Mouse (Mus musculus): ENCODE measurements at regions not wholly inside any gene's neighbourhood (a gene's known extent, or its start where the extent isn't known, plus 50 kb on each side); places are given as distances from the start of the nearest gene placed in this dataset.

DNA sequence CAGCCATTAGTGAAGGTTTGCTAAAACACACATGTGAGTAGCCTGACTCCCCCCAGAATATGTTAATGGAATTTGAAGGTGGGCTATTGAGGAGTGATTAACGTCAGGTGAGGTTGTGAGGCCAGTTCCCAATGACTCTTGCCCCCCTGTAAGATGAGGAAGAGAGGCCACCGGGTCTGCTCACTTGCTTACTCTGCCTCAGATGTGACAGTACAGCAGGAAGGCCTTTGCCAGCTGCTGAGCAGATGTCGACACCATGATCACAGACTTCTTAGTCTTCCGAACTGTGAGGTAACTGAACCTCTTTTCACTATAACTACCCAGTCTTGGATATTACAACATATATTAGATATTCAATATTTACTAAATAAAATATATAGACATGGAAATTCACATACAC, 127.4 kb downstream of the Kdr start:
- Histone ChIP-seq H3K9me3 (ENCODE audit: control insufficient read depth) (no peaks in the 10 kb centered on the region), H3K27me3 (replicated peaks; ENCODE audit: control insufficient read depth, insufficient read depth, low read length) (no peaks in the 10 kb centered on the region), H3K9ac (ENCODE audit: low read depth, low read length) (no peak overlapping the region), H3K4me1 (replicated peaks; ENCODE audit: control insufficient read depth, insufficient read depth, low read length) (no peaks in the 10 kb centered on the region), H3K36me3 (ENCODE audit: control insufficient read depth, insufficient read depth) (no peaks in the 10 kb centered on the region), H3K4me2 (replicated peaks; ENCODE audit: low read depth) (no peak overlapping the region), H3K4me3 (ENCODE audit: low read depth, low read length) (no peak overlapping the region), H3K27ac (ENCODE audit: low read depth, low read length) (no peak overlapping the region)
- TF ChIP-seq CTCF (IDR thresholded peaks at IDR 0.05; ENCODE audit: low read depth), result no peak
- 82% methylated on average over 4 of the region's 4 CpGs for WGBS
- no peak for ATAC-seq

DNA sequence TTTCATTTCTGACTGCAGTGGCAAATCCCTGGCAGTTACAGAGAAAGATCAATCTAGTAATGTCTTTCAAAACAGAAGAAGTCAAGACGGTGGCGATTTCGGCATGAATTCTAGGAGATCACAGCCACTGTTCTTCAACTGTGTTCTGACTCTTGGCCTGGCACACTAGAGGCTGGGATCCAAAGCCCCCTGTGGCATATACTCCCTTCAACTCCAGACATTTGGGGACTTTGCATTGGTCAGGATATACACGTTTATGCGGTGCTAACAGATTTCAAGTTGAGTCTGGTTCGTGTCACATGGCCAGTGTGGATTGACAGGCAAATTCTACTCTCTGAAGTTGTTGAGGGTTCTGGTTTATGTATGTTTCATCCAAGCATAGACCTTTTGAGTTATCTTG, 130.3 kb downstream of the Kdr start:
- Histone ChIP-seq H3K4me1 (replicated peaks; ENCODE audit: control insufficient read depth, insufficient read depth, low read length) (no peaks in the 10 kb centered on the region), H3K27me3 (replicated peaks; ENCODE audit: control insufficient read depth, insufficient read depth, low read length) (no peaks in the 10 kb centered on the region), H3K4me2 (replicated peaks; ENCODE audit: low read depth) (no peak overlapping the region), H3K4me3 (ENCODE audit: low read depth, low read length) (no peak overlapping the region), H3K9ac (ENCODE audit: low read depth, low read length) (no peak overlapping the region), H3K36me3 (ENCODE audit: control insufficient read depth, insufficient read depth) (no peaks in the 10 kb centered on the region), H3K9me3 (ENCODE audit: control insufficient read depth) (no peaks in the 10 kb centered on the region), H3K27ac (ENCODE audit: low read depth, low read length) (no peak overlapping the region)
- 88% methylated on average over 6 of the region's 6 CpGs for WGBS
- ATAC-seq, result no peak
- TF ChIP-seq CTCF (IDR thresholded peaks at IDR 0.05; ENCODE audit: low read depth), result no peak

GRCm38 (mm10) chr5:75847341-75847740, 130.9 kb downstream of the Kdr start:
- Histone ChIP-seq H3K4me3 (ENCODE audit: low read depth, low read length) (no peak overlapping the region), H3K9me3 (ENCODE audit: control insufficient read depth) (no peaks in the 10 kb centered on the region), H3K4me2 (replicated peaks; ENCODE audit: low read depth) (no peak overlapping the region), H3K27ac (ENCODE audit: low read depth, low read length) (no peak overlapping the region), H3K4me1 (replicated peaks; ENCODE audit: control insufficient read depth, insufficient read depth, low read length) (no peaks in the 10 kb centered on the region), H3K27me3 (replicated peaks; ENCODE audit: control insufficient read depth, insufficient read depth, low read length) (no peaks in the 10 kb centered on the region), H3K9ac (ENCODE audit: low read depth, low read length) (no peak overlapping the region), H3K36me3 (ENCODE audit: control insufficient read depth, insufficient read depth) (no peaks in the 10 kb centered on the region)
- WGBS, result 84% methylated on average over 3 of the region's 3 CpGs
- TF ChIP-seq CTCF (IDR thresholded peaks at IDR 0.05; ENCODE audit: low read depth), result no peak
- no peak for ATAC-seq

GRCm38 (mm10) chr5:75846016-75846415, 132.2 kb downstream of the Kdr start:
- no peak for ATAC-seq
- no peak for TF ChIP-seq CTCF (IDR thresholded peaks at IDR 0.05; ENCODE audit: low read depth)
- H3K4me2 ChIP-seq (replicated peaks; ENCODE audit: low read depth), result no peak overlapping the region
- no peak overlapping the region for H3K4me3 ChIP-seq (ENCODE audit: low read depth, low read length)
- no peak overlapping the region for H3K27ac ChIP-seq (ENCODE audit: low read depth, low read length)
- WGBS, result 67% methylated on average over 3 of the region's 3 CpGs
- no peaks in the 10 kb centered on the region for H3K36me3 ChIP-seq (ENCODE audit: control insufficient read depth, insufficient read depth)
- H3K27me3 ChIP-seq (replicated peaks; ENCODE audit: control insufficient read depth, insufficient read depth, low read length), result no peaks in the 10 kb centered on the region
- no peaks in the 10 kb centered on the region for H3K9me3 ChIP-seq (ENCODE audit: control insufficient read depth)
- no peaks in the 10 kb centered on the region for H3K4me1 ChIP-seq (replicated peaks; ENCODE audit: control insufficient read depth, insufficient read depth, low read length)
- H3K9ac ChIP-seq (ENCODE audit: low read depth, low read length), result no peak overlapping the region

DNA sequence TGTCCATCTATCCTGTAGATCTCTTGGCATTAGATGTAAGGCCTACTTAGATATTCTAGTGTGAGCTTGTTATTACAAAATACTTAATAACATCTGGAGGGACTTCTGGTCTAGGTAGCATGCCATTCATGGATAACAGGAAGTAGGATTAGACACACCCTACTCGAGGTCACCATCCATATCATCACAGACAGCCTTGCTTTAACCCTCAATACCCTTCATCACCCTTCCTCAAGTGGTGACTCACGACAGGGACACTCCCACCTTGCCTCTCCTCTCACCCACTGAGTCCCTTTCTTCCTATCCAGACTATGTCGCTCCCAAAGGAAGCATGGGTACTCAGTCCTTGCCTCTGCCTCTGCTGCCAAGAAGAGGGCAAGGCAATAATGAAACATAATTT, 134.5 kb downstream of the Kdr start:
- Histone ChIP-seq H3K27ac (ENCODE audit: low read depth, low read length) (no peak overlapping the region), H3K9me3 (ENCODE audit: control insufficient read depth) (no peaks in the 10 kb centered on the region), H3K36me3 (ENCODE audit: control insufficient read depth, insufficient read depth) (no peaks in the 10 kb centered on the region), H3K4me3 (ENCODE audit: low read depth, low read length) (no peak overlapping the region), H3K27me3 (replicated peaks; ENCODE audit: control insufficient read depth, insufficient read depth, low read length) (no peaks in the 10 kb centered on the region), H3K4me2 (replicated peaks; ENCODE audit: low read depth) (no peak overlapping the region), H3K9ac (ENCODE audit: low read depth, low read length) (no peak overlapping the region), H3K4me1 (replicated peaks; ENCODE audit: control insufficient read depth, insufficient read depth, low read length) (no peaks in the 10 kb centered on the region)
- 66% methylated on average over 3 of the region's 3 CpGs for WGBS
- no peak for ATAC-seq
- TF ChIP-seq CTCF (IDR thresholded peaks at IDR 0.05; ENCODE audit: low read depth), result no peak

DNA sequence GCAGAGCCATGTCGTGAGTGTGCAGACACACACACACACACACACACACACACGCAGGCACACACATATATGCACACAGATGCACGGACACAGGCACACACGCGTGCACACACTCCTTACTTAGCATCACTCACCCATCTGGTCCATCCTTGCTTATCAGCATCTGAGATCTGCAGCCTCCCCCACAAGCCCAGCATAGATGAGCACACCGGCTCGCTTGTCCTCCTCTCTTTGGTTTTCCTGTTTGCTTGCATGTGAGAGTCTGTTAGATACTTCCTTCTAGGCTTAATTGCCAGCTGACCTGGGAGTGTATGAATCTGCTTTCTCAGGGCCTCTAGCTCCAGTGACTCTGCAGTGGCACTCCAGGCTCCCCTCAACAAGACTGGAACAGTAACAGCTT, 137.8 kb downstream of the Kdr start:
- no peak for ATAC-seq
- H3K4me1 ChIP-seq (replicated peaks; ENCODE audit: control insufficient read depth, insufficient read depth, low read length), result no peaks in the 10 kb centered on the region
- H3K9me3 ChIP-seq (ENCODE audit: control insufficient read depth), result no peaks in the 10 kb centered on the region
- no peak overlapping the region for H3K9ac ChIP-seq (ENCODE audit: low read depth, low read length)
- H3K36me3 ChIP-seq (ENCODE audit: control insufficient read depth, insufficient read depth), result no peaks in the 10 kb centered on the region
- H3K4me3 ChIP-seq (ENCODE audit: low read depth, low read length), result no peak overlapping the region
- no peak overlapping the region for H3K4me2 ChIP-seq (replicated peaks; ENCODE audit: low read depth)
- H3K27ac ChIP-seq (ENCODE audit: low read depth, low read length), result no peak overlapping the region
- no peaks in the 10 kb centered on the region for H3K27me3 ChIP-seq (replicated peaks; ENCODE audit: control insufficient read depth, insufficient read depth, low read length)
- 77% methylated on average over 7 of the region's 7 CpGs for WGBS
- TF ChIP-seq CTCF (IDR thresholded peaks at IDR 0.05; ENCODE audit: low read depth), result no peak

DNA sequence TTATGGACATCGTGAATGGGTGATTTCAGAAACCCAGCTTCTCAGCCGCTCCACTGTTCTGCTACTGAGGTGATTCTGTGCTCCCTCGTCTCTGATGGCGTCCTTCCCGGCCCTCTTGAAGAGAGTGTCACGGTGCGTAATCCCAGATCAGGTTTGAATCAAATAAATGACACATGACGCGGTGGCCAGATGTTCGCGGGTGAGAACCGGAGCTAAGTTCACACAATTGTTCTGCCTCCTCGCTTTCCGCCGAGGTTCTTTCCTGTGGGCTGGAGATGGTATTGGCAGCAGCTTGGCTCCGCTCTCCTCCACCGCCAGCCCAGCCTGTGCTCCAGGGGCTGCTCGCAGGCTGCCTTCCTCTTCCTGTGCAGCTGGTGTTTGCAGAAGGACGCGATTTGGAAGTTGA, 142.7 kb downstream of the Kdr start:
- Histone ChIP-seq H3K27ac (ENCODE audit: low read depth, low read length) (no peak overlapping the region), H3K9me3 (ENCODE audit: control insufficient read depth) (no peaks in the 10 kb centered on the region), H3K9ac (ENCODE audit: low read depth, low read length) (no peak overlapping the region), H3K4me1 (replicated peaks; ENCODE audit: control insufficient read depth, insufficient read depth, low read length) (0 out of 2 replicates have a peak, but pooled peaks cover under 1% of the 10 kb centered on the region), H3K27me3 (replicated peaks; ENCODE audit: control insufficient read depth, insufficient read depth, low read length) (no peaks in the 10 kb centered on the region), H3K4me2 (replicated peaks; ENCODE audit: low read depth) (peak overlapping the region; percentile 51), H3K4me3 (ENCODE audit: low read depth, low read length) (peak overlapping the region; percentile 7; the same call in 1 of the 2 replicates), H3K36me3 (ENCODE audit: control insufficient read depth, insufficient read depth) (no peaks in the 10 kb centered on the region)
- 38% methylated on average over 20 of the region's 20 CpGs for WGBS
- no peak for ATAC-seq
- no peak for TF ChIP-seq CTCF (IDR thresholded peaks at IDR 0.05; ENCODE audit: low read depth)

Measured in intestine, postnatal 0 days (tissue).